8 mouse cellular contexts compared by ENCODE assay signal in genomic region chr2:74578843-74579489, GRCm38 (mm10). TPM values are rescaled to one million over a fixed set of nuclear protein-coding genes. Genes with fewer than 3 reads are reported as not detected.
A peak's percentile ranks its signal among the peaks of the same experiment; 100 is the strongest.
DNase-seq lines count a peak whose midpoint lies in the region; ATAC-seq lines count a peak whose summit lies in the region.

Gene Lnpk (minus strand): TSS chr2:74579435.

- no peaks in the 10 kb centered on the region for H3K27me3 ChIP-seq in heart, embryonic 14.5 days (ENCODE audit: control insufficient read depth, insufficient read depth, low read length)
- H3K27me3 ChIP-seq in liver, embryonic 15.5 days, result no peaks in the 10 kb centered on the region; the same call in 1 of the 2 replicates
- no peaks in the 10 kb centered on the region for H3K27me3 ChIP-seq in neural tube, embryonic 12.5 days (replicated peaks)

- peak within 1 kb of the TSS; percentile 94 for H3K9ac ChIP-seq in heart, embryonic 14.5 days (ENCODE audit: low read length)
- H3K9ac ChIP-seq in liver, embryonic 15.5 days, result peak within 1 kb of the TSS; percentile 99
- H3K9ac ChIP-seq in neural tube, embryonic 12.5 days, result peak within 1 kb of the TSS; percentile 88

- peak within 1 kb of the TSS; percentile 75 to 85 for H3K27ac ChIP-seq in heart, embryonic 14.5 days (replicated peaks in 1 of 2; ENCODE audit: control insufficient read depth in 1 of 2, insufficient read depth in 1 of 2, low read depth in 2 of 2, low read length in 2 of 2)
- peak within 1 kb of the TSS; percentile 95 for H3K27ac ChIP-seq in liver, embryonic 15.5 days (replicated peaks)
- peak within 1 kb of the TSS; percentile 42; the same call in 1 of the 2 replicates for H3K27ac ChIP-seq in neural tube, embryonic 12.5 days

- H3K4me1 ChIP-seq in heart, embryonic 14.5 days (ENCODE audit: control insufficient read depth in 2 of 2, insufficient read depth in 2 of 2, low read length in 2 of 2), result peaks cover 0 to 6% of the 10 kb centered on the region in 2 experiments; a peak in 2 of 4 replicates
- peaks cover 15% of the 10 kb centered on the region for H3K4me1 ChIP-seq in liver, embryonic 15.5 days (replicated peaks)
- 0 out of 2 replicates have a peak, but pooled peaks cover 7% of the 10 kb centered on the region for H3K4me1 ChIP-seq in neural tube, embryonic 12.5 days

- no peaks in the 10 kb centered on the region for H3K36me3 ChIP-seq in heart, embryonic 14.5 days (ENCODE audit: control insufficient read depth, insufficient read depth, low read length)
- H3K36me3 ChIP-seq in liver, embryonic 15.5 days (replicated peaks), result no peaks in the 10 kb centered on the region
- H3K36me3 ChIP-seq in neural tube, embryonic 12.5 days, result no peaks in the 10 kb centered on the region

- H3K4me3 ChIP-seq in heart, embryonic 14.5 days (ENCODE audit: control insufficient read depth in 1 of 2, insufficient read depth in 1 of 2, low read depth in 1 of 2, low read length in 2 of 2), result peak within 1 kb of the TSS; percentile 77 to 94
- peak within 1 kb of the TSS; percentile 99 for H3K4me3 ChIP-seq in liver, embryonic 15.5 days (replicated peaks)
- peak within 1 kb of the TSS; percentile 96 for H3K4me3 ChIP-seq in neural tube, embryonic 12.5 days

- under 1% methylated on average over 31 of the region's 34 CpGs for WGBS in heart, embryonic 14.5 days
- 1% methylated on average over 34 of the region's 34 CpGs for WGBS in liver, embryonic 15.5 days (ENCODE audit: insufficient replicate concordance)
- 1% methylated on average over 34 of the region's 34 CpGs for WGBS in neural tube, embryonic 12.5 days

- H3K9me3 ChIP-seq in heart, embryonic 14.5 days (ENCODE audit: control insufficient read depth, low read length), result no peaks in the 10 kb centered on the region
- no peaks in the 10 kb centered on the region for H3K9me3 ChIP-seq in liver, embryonic 15.5 days (replicated peaks)
- no peaks in the 10 kb centered on the region for H3K9me3 ChIP-seq in neural tube, embryonic 12.5 days

- ATAC-seq in CD4-positive, CD25-positive, alpha-beta regulatory T cell, adult 4 months, result peak; percentile 96
- ATAC-seq in heart, embryonic 14.5 days (ENCODE audit: insufficient number of reproducible peaks, insufficient read depth, low FRiP score, low read depth), result peak; percentile 99
- ATAC-seq in liver, embryonic 15.5 days (ENCODE audit: insufficient read depth), result peak; percentile 99
- ATAC-seq in neural tube, embryonic 12.5 days (ENCODE audit: low FRiP score, low read depth), result peak; percentile 99

- H3K4me2 ChIP-seq in heart, embryonic 14.5 days (ENCODE audit: low read length), result peak within 1 kb of the TSS; percentile 86
- peak within 1 kb of the TSS; percentile 80 for H3K4me2 ChIP-seq in liver, embryonic 15.5 days
- peak within 1 kb of the TSS; percentile 90 for H3K4me2 ChIP-seq in neural tube, embryonic 12.5 days (replicated peaks)

- DNase-seq in c-Kit-negative CD71-positive TER-119-positive erythroid progenitor cells, embryonic 14.5 days (ENCODE audit: low read depth, low spot score), result peak; percentile 87
- DNase-seq in fibroblast of lung, adult 2 months (ENCODE audit: low read depth), result peak; percentile 61
- peak; percentile 93 to 96 for DNase-seq in kidney, postnatal 25 days
- DNase-seq in telencephalon, adult 2 months (ENCODE audit: low read depth, low spot score), result peak; percentile 78

RNA-seq across cellular contexts. Expression of gene Lnpk, which starts in this region (rescaled TPM):
- 10 to 100 TPM; 26.9 to 29.3 TPM for polyA plus RNA-seq in CD4-positive, CD25-positive, alpha-beta regulatory T cell, adult 4 months (2017; shearing (Covaris generic))
- 18.7 and 20.1 TPM in 2 replicates for polyA plus RNA-seq in heart, embryonic 14.5 days (2014; fragmentation: Nextera tagmentation; extraction: Ambion mirVana)
- polyA plus RNA-seq in liver, embryonic 15.5 days (2015; fragmentation: Nextera tagmentation; extraction: Ambion mirVana), result 15.1 and 17.3 TPM in 2 replicates
- polyA plus RNA-seq in neural tube, embryonic 12.5 days (2016; fragmentation: Nextera tagmentation; extraction: Ambion mirVana), result 48.4 and 51.7 TPM in 2 replicates

Comparison
In these comparisons a context has a peak if more than half of its experiments do, and no peak if none do; other contexts are left out.
1. Peak in every context shown above with its lines: DNase-seq, ATAC-seq, H3K4me3 ChIP-seq and H3K27ac ChIP-seq.
2. H3K27ac ChIP-seq: peak in every context shown above with its lines; median percentile 95 in liver, embryonic 15.5 days; 80 in heart, embryonic 14.5 days; 42 in neural tube, embryonic 12.5 days.